Mouse (Mus musculus) natural killer cell, adult 2 months (primary cell): ENCODE data around the gene Lrrn2.

ENCODE experiments used
- DNase-seq, 2 experiments: peaks; one replicate each; pipeline ENCODE4 v3.0.0; 2022; ENCODE audit warnings: low spot score in 2 of 2

Gene Lrrn2

DNA sequence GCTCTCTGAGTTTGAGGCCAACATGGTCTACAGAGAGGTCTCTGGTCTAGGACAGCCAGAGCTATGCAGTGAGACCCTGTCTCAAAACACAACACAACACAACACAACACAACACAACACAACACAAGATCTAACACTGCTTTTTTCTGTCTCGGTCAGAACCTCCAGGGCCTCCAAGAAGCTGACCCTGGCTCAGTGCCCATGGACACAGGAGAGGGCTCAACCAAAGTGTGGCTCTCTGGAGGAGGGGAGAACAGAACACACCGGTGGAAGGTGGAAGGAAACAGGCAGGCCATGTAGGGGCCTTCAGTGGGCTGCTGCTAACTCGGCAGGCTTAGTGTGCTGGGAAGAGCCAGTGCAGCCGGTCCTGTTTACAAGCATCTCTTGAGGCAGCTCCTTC lies 5.6 kb downstream of the Lrrn2 start:
- DNase-seq: no peak

DNA sequence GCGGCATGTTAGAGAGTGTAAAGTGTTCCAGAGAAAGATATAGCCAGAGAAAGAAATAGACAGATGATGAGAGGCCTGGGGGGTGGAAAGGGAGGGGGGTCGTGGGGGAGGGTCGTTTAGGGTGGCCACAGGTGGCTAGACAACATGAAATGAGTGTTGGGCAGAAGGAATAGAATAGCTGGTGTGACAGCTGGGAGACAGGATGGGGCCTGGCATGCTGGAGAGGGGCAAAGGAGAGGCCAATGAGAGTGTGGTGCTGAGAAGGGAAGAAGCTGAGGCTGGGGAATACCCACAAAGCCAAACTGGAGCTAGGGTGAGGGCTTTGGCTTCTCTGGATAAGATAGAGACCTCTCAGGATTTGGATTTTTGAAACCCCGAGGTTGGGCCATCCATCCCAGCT lies 6.6 kb downstream of the Lrrn2 start:
- DNase-seq: no peak

- DNase-seq: no peak
Observed at GRCm38 (mm10) chr1:132888811-132889210, 8.7 kb downstream of the Lrrn2 start.

- DNase-seq: no peak
Observed at GRCm38 (mm10) chr1:132890161-132890794, 10.2 kb downstream of the Lrrn2 start.

GRCm38 (mm10) chr1:132892065-132892464 lies 12.0 kb downstream of the Lrrn2 start:
- no peak for DNase-seq

DNA sequence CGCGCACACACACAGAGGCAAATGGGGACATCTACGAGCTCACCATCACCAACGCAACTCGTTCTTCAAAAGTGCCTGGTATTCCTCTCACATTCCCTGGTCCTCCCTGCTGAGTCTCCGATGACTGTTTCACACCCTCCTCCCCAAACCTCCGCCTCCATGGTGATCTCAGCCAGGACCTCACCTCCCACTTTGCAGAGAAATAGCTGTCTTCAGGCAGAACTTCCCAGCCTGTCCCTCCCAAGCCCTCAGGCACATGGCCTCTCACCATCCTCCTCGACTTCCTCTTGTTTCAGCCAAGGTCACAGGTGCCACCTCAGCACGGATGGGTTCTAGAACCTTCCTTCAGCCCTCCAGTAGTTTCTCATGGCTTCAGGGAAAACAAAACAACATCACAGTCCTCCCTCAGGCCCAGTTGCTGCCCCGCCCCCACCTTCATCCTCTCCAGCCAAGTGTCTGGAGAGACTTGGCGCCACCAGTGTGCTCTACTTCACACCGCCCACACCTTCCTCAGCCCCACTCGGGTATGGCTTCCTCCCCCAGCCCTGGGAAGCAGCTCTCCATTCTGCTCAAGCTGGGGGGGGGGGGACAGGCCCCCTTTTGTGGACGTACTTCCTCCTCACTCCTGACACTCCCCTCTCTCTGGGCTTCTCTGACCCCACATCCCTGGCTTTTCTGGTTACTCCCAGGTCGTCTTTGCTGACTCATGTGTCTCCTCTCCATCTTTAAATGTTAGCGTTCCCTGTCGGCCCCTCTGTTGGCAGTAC lies 13.4 kb downstream of the Lrrn2 start:
- DNase-seq: no peak

- no peak for DNase-seq
Observed at GRCm38 (mm10) chr1:132899029-132899428, 19.0 kb downstream of the Lrrn2 start.

- no peak for DNase-seq
Observed at GRCm38 (mm10) chr1:132899626-132900025, 19.6 kb downstream of the Lrrn2 start.

DNA sequence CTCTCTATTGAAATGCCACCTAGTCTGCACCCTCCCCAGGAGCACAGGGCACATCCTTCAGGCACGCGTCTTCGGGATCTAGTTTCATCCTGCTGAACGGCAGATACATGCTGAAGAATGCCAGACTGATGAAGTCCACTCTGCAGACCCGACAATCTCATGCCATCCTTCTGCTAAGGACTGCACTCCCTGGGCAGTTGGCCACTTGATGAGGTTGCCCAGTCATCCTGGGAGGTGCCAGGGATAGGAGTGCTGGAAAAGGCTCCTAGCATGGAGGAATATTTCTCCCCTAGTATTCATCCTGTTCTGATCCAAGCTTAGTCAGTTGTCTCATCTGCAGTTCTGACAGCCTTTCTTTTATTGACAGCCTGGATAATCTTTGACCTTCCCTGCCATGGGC lies 20.9 kb downstream of the Lrrn2 start:
- no peak for DNase-seq

GRCm38 (mm10) chr1:132903519-132903918 lies 23.4 kb downstream of the Lrrn2 start:
- no peak for DNase-seq

DNA sequence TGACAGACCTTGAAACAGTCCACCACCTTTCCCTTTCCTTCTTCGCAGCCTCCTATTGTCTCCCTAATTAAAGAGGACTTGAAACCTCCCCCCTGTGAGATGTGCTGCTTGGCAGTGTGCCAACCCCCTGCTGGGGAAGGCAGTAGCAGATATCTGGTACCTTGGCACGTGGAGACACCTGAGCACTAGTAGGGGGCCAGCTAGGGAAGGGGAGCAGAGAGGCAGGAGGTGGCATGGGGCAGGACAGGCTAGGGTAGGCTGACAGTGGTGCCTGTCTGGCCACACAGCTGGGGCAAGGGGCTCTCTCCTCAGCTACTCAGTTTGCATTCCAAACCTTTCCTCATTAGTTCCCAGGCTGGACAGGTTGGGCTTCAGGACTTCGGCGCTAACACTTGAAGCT lies 29.0 kb downstream of the Lrrn2 start:
- DNase-seq: no peak

GRCm38 (mm10) chr1:132909951-132910350 lies 29.9 kb downstream of the Lrrn2 start:
- no peak for DNase-seq

DNA sequence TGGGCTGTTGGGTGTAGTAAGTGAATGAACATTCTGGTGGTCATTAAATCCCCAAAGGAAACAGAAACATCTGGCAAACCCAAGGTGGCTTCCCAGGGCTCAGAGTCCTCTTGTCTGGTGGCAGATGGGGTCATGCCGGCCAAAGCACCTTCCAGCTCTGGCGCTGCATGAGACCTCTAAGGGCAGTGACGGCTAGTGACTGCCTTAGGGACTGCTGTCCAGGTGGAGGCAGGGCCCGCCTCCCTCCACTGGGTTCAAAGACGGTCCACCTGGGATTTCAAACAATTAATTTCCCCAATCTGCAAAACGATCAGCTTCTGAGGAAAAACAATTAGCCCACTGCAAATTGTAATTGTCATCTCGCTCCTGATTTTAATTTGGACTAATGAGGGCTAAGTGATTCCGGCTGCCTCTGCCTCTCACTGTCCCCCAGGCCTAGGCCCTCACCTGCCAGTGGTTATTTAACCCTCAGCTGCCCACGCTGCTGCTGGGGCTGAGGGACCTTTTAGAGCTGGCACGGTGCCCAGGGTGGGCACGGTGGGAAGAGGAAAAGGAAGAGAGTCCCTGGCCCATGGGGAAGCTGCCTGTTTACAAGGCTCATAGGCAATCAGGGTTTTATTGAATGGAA lies 30.5 kb downstream of the Lrrn2 start:
- no peak for DNase-seq

GRCm38 (mm10) chr1:132915849-132916493 lies 35.9 kb downstream of the Lrrn2 start:
- no peak for DNase-seq

DNA sequence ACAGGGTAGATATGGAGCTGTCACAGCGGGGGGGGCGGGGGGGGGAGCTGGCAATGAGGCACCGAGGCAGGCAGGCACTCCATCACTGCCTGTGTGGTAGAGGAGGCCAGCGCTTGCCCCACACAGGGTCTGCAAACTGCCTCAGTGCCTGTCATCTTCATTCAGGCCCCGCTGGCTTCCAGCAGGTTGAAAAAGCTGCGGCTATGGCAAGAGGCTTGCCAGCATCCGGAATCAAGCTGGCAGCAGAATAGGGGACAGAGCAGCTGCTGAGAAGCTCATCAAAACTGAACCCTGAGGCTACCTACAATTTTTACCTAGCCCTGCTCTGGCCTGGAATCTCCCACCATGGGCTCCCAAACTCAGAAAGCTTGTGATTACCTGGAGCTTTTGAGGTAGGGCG lies 37.5 kb downstream of the Lrrn2 start:
- DNase-seq: no peak

DNA sequence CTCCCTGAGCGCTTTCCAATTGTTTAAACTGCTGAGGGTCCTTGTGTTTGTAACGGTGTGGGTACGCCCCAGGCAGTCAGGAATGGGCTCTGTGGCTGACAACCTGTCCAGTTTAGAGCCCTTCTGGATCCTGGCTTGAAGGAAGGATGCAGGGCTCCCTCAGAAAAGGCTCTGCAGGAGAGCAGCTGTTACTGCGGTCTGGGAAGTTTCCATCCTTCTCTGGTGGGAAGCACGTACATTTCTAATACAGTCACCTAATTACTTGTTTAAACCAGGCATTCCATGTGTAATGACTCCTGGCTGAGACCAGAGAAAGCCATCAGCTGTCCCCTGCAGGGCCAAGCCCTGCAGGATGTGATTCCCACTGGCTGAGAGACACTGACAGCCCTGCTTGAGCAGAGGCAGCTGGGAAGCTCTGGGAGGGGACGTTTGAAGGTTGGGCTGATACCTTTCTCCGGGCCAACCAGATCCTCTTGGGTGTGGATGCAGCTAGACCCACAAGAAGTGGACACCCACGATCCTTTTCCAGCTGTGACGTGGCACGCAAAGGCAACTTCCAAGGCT lies 38.1 kb downstream of the Lrrn2 start:
- no peak for DNase-seq

- DNase-seq: no peak
Observed at GRCm38 (mm10) chr1:132919258-132919657, 39.2 kb downstream of the Lrrn2 start.

- no peak for DNase-seq
Observed at GRCm38 (mm10) chr1:132921071-132921470, 41.0 kb downstream of the Lrrn2 start.

DNA sequence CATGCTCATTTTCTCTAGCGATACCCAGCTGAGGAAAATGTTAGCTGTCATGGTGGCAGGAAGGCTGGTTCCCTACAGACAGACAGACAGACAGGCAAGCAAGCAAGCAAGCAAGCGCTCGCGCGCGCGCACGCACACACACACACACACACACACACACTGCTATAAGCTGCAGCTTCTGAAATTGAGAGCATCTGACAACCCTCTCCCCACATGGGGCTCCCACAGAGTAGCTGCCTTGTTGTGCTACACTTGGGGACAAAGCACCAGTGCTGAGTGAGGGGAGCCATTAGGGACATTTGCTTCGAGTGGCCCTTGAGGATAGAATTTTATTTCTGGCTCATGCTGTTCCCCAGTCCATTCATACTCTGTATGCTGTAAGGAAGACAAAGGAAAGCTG lies 42.2 kb downstream of the Lrrn2 start:
- DNase-seq: no peak

DNA sequence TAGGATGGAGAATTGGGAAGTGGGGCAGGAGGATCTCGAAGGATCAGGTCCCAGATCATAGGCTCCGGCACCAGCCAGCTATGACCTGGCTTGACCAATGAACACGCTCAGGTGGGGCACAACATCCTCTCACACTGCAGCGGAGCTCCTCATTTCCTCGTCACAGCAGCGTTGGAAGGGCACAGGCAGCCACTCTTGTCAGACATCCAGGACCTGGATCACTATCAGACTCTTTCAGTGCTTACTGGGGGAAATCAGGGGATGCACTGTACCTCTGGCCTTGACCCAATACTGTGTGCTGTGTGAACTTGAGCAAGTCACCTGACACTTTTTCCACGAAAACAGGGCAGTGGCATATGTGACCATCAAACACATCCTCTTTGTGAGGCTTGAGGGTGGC lies 45.2 kb downstream of the Lrrn2 start:
- DNase-seq: no peak

GRCm38 (mm10) chr1:132928032-132928906 lies 48.2 kb downstream of the Lrrn2 start:
- DNase-seq: no peak
